Mouse (Mus musculus): ENCODE measurements at regions not wholly inside any gene's neighbourhood (a gene's known extent, or its start where the extent isn't known, plus 50 kb on each side); places are given as distances from the start of the nearest gene placed in this dataset.

DNA sequence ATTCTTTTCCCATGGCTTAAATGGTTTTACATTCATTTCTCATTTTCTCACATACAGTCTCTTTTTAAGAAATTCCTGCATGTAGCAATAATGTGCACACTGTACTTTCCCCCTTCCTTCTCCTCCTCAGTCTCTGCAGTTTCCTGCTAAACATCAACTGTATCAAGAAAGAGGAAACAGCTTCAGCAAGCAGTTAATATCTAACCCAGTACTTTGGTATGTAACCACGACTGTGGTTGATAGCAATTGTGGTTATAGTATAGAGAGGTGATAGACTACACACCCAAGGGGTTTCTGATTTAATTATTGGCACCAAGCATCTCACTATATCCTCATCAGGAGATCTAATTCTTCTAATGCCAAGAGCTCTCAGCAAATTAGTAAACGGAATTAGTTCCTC lies 52.8 kb upstream of the Eci2 start:
- DNase-seq: no peak

DNA sequence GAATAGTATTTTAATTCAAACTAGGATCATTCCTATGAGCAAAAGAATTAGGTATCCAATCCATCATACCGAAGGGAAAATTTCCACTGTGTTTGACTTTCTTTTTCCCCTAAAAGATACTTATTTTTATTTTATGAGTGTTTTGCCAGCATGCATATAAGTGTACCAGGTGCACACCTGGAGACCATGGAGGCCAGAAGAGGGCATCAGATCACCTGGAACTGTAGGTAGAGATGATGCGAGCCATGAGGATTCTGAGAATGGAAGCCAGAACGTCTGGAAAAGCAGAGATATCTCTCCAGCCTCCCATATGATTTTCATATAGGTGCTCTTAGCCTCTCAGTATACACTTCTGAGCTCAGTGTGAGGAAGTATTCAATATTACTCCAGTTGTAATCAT lies 58.5 kb upstream of the Eci2 start:
- no peak for DNase-seq

DNA sequence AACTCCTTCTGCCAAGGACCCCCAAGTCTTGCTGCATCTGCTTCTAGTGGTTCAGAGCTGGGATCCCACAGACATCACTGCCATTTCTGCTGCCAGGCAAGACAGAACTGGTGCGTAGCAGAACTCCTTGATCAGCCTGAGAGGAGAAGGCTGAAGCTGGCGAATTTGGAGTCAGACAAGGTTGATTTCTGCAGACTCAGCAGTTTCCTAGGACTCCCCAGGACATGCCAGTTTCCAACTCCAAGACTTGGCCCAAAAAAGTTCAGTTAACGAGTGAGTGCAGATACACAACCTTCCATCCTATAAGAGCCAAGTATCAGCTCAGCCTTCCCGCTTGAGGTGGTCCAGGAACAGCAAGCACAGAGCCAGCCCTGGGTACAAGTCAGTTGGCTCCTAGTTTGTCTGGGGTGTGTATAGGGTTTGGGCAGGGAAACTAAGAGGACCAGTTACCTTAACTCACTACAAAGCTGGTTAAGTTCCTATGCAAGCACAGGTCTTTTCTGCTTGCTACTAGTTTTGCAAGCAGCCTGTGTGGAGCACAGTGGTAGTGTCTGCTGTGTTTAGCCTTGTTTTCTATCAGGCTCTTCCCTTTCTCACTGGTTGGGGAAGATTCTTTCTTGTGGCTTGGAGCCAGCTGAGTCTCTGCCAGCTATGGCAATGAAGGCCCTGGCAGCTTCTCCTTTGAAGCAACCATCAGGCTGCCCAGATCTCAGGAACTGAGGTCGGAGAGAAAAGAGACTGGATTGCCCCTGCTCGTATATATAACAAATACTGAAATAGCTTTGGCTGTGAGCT lies 60.5 kb upstream of the Eci2 start:
- peak; percentile 21 for DNase-seq

- DNase-seq: no peak
Observed at GRCm38 (mm10) chr13:35091155-35091554, 64.3 kb upstream of the Eci2 start.

DNA sequence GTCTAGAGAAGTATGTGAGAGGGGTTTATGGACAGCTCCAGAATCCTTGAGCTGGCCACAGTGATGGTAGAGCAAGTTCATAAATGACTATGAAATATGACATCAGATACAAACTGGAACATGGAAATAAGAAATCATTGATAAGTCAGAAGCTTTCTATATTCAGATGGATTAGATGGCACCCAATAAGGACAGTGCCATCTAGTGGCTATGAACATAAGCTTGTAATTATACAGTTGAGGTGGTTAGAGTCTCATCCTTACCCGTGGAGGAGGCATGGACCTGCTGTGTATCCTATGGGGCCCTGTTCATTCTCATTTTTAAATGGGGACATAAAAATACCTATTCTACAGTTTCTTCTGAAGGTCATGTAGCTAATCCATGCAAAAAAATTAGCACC lies 92.9 kb upstream of the Eci2 start:
- no peak for DNase-seq

GRCm38 (mm10) chr13:35129475-35129874 lies 102.6 kb upstream of the Eci2 start:
- DNase-seq: no peak

GRCm38 (mm10) chr13:35131272-35132185 lies 104.6 kb upstream of the Eci2 start:
- DNase-seq: no peak

- DNase-seq: no peak
Observed at GRCm38 (mm10) chr13:35151629-35152028, 124.7 kb upstream of the Eci2 start.

- DNase-seq: no peak
Observed at GRCm38 (mm10) chr13:35159456-35159855, 132.6 kb upstream of the Eci2 start.

GRCm38 (mm10) chr13:35160767-35161166 lies 133.9 kb upstream of the Eci2 start:
- no peak for DNase-seq

DNA sequence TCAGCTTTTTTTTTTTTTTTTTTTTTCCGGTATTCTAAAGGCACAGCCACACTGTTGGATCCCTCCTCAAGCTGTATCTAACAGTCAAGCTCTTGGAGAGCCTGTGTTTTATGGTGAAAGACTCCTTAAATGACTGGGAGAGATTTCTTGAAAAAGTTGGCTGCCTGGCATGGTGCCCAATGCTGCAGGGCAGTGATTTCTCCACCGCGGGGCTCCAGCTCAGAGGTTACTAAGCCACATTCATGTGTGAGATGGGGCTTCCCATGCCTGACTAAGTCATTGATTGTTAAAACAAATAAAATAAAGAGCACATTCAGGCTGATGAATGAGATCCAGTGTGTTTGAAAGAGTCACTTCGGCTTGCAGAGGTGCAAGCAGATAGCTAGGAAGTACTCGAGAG lies 139.2 kb upstream of the Eci2 start:
- peak; percentile 70 for DNase-seq

- no peak for DNase-seq
Observed at GRCm38 (mm10) chr13:35166831-35167541, 140.1 kb upstream of the Eci2 start.

GRCm38 (mm10) chr13:35171562-35172254 lies 144.8 kb upstream of the Eci2 start:
- DNase-seq: no peak

DNA sequence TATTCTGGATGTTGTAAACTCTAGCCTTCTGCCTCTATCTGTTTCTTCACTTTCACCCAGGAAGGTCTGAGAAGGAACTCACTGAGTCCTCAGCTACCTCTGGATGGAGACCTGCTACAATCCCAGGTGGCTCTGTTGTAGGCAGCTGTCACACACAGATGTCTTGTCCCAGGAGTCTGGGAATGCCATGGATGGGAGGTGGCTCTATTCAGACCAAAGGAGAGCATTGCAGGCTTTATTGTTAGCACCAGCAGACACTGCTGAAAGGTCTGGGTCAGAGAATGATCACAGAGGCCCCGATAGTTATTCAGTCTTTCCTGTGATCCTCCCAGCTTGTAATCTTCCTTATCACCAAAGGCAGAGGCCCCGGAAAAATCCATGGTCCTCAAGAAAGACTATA lies 146.6 kb upstream of the Eci2 start:
- no peak for DNase-seq

GRCm38 (mm10) chr13:35175587-35175986 lies 148.7 kb upstream of the Eci2 start:
- no peak for DNase-seq

DNA sequence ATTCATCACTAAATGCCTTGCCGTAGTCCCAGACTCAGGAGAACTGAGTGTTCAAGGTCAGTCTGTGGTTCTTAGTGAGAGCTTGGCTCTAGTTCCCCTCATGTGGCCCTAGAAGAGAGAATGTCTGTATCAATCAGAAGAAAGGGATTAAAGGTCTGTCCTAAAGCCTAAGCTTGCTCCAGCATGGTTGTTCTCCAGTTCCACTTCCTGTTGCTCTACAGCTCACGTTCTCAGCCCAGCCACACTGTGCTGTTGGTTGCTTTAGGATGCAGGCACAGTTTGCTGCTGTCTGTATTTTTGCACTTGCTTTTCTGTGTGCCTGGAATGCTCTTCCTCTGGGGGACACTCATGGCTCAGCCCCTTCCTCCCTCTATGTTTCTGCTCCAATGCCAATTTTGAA lies 150.4 kb upstream of the Eci2 start:
- no peak for DNase-seq

GRCm38 (mm10) chr13:35189028-35189711 lies 162.3 kb upstream of the Eci2 start:
- DNase-seq: peak; percentile 23

GRCm38 (mm10) chr13:35202069-35202468 lies 175.2 kb upstream of the Eci2 start:
- DNase-seq: no peak

DNA sequence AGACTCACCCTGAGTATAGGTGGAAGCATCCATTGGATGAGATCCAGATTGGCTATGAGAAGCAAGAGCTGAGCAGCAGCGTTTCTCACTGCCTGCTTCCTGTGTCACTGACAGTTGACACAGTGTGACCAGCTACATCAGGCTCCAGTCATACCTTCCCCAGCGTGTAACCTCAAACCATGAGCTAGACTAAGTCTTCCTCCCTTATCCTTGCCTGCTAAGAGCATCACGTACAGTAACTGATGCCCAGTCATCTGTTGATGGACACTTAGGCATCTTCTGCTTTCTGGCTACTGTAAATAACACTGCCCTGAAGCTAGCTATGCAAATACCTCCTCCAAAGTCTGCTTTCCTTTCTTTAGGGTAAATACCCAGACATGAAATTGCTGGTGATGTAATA lies 181.4 kb upstream of the Eci2 start:
- no peak for DNase-seq

DNA sequence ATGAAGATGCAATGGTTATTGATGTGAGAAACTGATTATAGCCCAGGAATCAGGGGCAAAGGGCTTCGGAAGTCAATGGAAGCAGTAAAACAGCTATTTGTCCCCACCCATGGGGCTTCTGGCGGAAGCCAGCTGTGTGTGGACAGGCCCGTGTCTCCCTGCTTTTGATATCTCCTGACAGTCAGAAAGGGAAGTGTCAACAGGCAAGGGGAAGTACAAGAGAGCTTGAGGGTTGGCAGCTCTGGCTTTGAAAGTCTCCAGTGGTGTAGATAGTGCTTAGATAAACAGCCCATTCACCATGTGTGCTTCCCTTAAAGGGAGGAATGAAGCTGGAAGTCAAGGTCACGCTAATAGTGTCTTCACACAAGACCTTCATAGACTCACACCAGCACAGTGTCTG lies 182.7 kb upstream of the Eci2 start:
- DNase-seq: no peak

- DNase-seq: no peak
Observed at GRCm38 (mm10) chr13:35211834-35212233, 184.9 kb upstream of the Eci2 start.

- peak; percentile 64 for DNase-seq
Observed at GRCm38 (mm10) chr13:35212276-35212675, 185.4 kb upstream of the Eci2 start.

Measured in gastrocnemius, postnatal 10 days (tissue).